Mouse (Mus musculus) hindbrain, embryonic 13.5 days (tissue): ENCODE results near the gene Cpn2. TPM values are rescaled to one million over a fixed set of nuclear protein-coding genes. Genes with fewer than 3 reads are reported as not detected.

Source experiments
- ATAC-seq: fragments of 200-750 bp; cut with Nextera tagmentation; 2 replicates; pipeline ENCODE4 v1.8.0; 2017; ENCODE audit warnings: moderate TSS enrichment; ENCODE audit not compliant: low FRiP score
- H3K27ac ChIP-seq: fragments of 300-500 bp; sonication (generic); 2 replicates; pipeline ENCODE4 v1.5.1; 2015; ENCODE audit warnings: inconsistent platforms, mild to moderate bottlenecking, moderate library complexity
- H3K27me3 ChIP-seq: fragments of 300-500 bp; sonication (generic); 2 replicates; pipeline ENCODE4 v1.6.1; 2015; ENCODE audit warnings: mild to moderate bottlenecking, inconsistent platforms
- H3K36me3 ChIP-seq: fragments of 300-500 bp; sonication (generic); 2 replicates; pipeline ENCODE4 v1.6.1; 2015; ENCODE audit warnings: mild to moderate bottlenecking, inconsistent platforms
- H3K4me1 ChIP-seq: fragments of 300-500 bp; sonication (generic); replicated peaks from 2 replicates; pipeline ENCODE4 v1.6.1; 2015; ENCODE audit warnings: inconsistent platforms
- H3K4me2 ChIP-seq: fragments of 300-500 bp; sonication (generic); 2 replicates; pipeline ENCODE4 v1.6.1; 2015; ENCODE audit warnings: inconsistent platforms, mild to moderate bottlenecking, moderate library complexity
- H3K4me3 ChIP-seq: fragments of 300-500 bp; sonication (generic); 2 replicates; pipeline ENCODE4 v1.5.1; 2015; ENCODE audit warnings: mild to moderate bottlenecking, inconsistent platforms
- H3K9ac ChIP-seq: fragments of 300-500 bp; sonication (generic); 2 replicates; pipeline ENCODE4 v1.6.1; 2015; ENCODE audit warnings: mild to moderate bottlenecking, inconsistent platforms
- H3K9me3 ChIP-seq: fragments of 300-500 bp; sonication (generic); 2 replicates; pipeline ENCODE4 v1.6.1; 2016; ENCODE audit warnings: inconsistent platforms
- WGBS: fragments of 180-500 bp; shearing (Covaris S2); methylation state at CpG from one replicate; pipeline ENCODE4 v1.1.7; 2015; 5-methylcytosine and 5-hydroxymethylcytosine counted together
- polyA plus RNA-seq: library from polyadenylated mRNA; unstranded; fragments of >200 nt; fragmentation: Nextera tagmentation; extraction: Ambion mirVana; gene quantifications from 2 replicates; pipeline ENCODE4 v1.2.1, GENCODE M21; 2015

Gene Cpn2
- polyA plus RNA-seq, 1 experiment from 2014 or later: not detected

- no peak overlapping the region for H3K9ac ChIP-seq
- ATAC-seq: no peak
- 76% methylated on average over 10 of the region's 10 CpGs for WGBS
Observed at GRCm38 (mm10) chr16:30299711-30300277, 32.5 kb upstream of the Cpn2 start.

GRCm38 (mm10) chr16:30297450-30297849 is 30.2 kb upstream of the Cpn2 start:
- Histone ChIP-seq H3K9ac (no peak overlapping the region), H3K27ac (no peak overlapping the region), H3K4me2 (no peak overlapping the region), H3K36me3 (no peaks in the 10 kb centered on the region), H3K4me1 (no peaks in the 10 kb centered on the region), H3K9me3 (no peaks in the 10 kb centered on the region), H3K4me3 (no peak overlapping the region), H3K27me3 (peaks cover 10% of the 10 kb centered on the region; the same call in 1 of the 2 replicates)
- ATAC-seq: no peak
- 93% methylated on average over 7 of the region's 7 CpGs for WGBS

More at GRCm38 (mm10) chr16:30299711-30300277, 32.5 kb upstream of the Cpn2 start:
- Histone ChIP-seq H3K4me2 (no peak overlapping the region), H3K9me3 (no peaks in the 10 kb centered on the region), H3K27me3 (peaks cover 29% of the 10 kb centered on the region), H3K4me1 (no peaks in the 10 kb centered on the region), H3K4me3 (no peak overlapping the region), H3K27ac (no peak overlapping the region), H3K36me3 (no peaks in the 10 kb centered on the region)

GRCm38 (mm10) chr16:30296601-30297275 is 29.4 kb upstream of the Cpn2 start:
- H3K36me3 ChIP-seq: no peaks in the 10 kb centered on the region
- ATAC-seq: no peak
- H3K4me2 ChIP-seq: no peak overlapping the region
- peaks cover 10% of the 10 kb centered on the region; the same call in 1 of the 2 replicates for H3K27me3 ChIP-seq
- H3K4me1 ChIP-seq: no peaks in the 10 kb centered on the region
- WGBS: 90% methylated on average over 11 of the region's 11 CpGs
- H3K27ac ChIP-seq: no peak overlapping the region
- H3K9ac ChIP-seq: no peak overlapping the region
- no peak overlapping the region for H3K4me3 ChIP-seq
- H3K9me3 ChIP-seq: no peaks in the 10 kb centered on the region

- H3K9me3 ChIP-seq: no peaks in the 10 kb centered on the region
- no peak overlapping the region for H3K4me2 ChIP-seq
- 0 out of 2 replicates have a peak, but pooled peaks cover 7% of the 10 kb centered on the region for H3K27me3 ChIP-seq
- H3K9ac ChIP-seq: no peak overlapping the region
- no peak for ATAC-seq
- H3K36me3 ChIP-seq: no peaks in the 10 kb centered on the region
- WGBS: 97% methylated on average over 7 of the region's 7 CpGs
- no peak overlapping the region for H3K27ac ChIP-seq
- peaks cover 6% of the 10 kb centered on the region; the same call in 1 of the 2 replicates for H3K4me1 ChIP-seq
- no peak overlapping the region for H3K4me3 ChIP-seq
Observed at GRCm38 (mm10) chr16:30295106-30295505, 27.8 kb upstream of the Cpn2 start.

- no peak for ATAC-seq
- 60% methylated on average over 6 of the region's 6 CpGs for WGBS
Observed at GRCm38 (mm10) chr16:30290436-30290835, 23.1 kb upstream of the Cpn2 start.

DNA sequence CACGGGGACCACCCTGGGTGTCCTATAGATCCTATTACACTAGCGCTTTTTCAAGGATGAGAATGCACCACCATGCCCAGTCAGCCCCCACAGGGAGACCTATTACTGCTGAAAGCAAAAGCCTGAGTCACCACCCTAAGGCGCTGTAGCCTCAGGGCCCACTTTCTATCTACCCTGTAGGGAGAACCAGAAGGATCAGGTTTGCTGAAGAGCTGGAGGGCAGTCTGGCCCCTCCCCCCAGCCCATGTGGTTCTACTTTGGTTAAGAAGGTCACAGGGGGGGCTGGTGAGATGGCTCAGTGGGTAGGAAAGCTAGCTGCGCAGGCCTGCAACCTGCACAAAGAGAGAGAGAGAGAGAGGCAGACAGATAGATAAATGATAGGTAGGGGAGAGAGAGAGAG is 18.4 kb upstream of the Cpn2 start:
- H3K36me3 ChIP-seq: no peaks in the 10 kb centered on the region
- no peak overlapping the region for H3K4me2 ChIP-seq
- peaks cover 22% of the 10 kb centered on the region for H3K4me1 ChIP-seq
- no peak for ATAC-seq
- peaks cover 70% of the 10 kb centered on the region for H3K27me3 ChIP-seq
- 60% methylated on average over 4 of the region's 4 CpGs for WGBS
- no peak overlapping the region for H3K4me3 ChIP-seq
- H3K9me3 ChIP-seq: no peaks in the 10 kb centered on the region
- H3K9ac ChIP-seq: no peak overlapping the region
- H3K27ac ChIP-seq: no peak overlapping the region

More at GRCm38 (mm10) chr16:30290436-30290835, 23.1 kb upstream of the Cpn2 start:
- Histone ChIP-seq H3K27ac (no peak overlapping the region), H3K27me3 (peaks cover 26% of the 10 kb centered on the region), H3K36me3 (no peaks in the 10 kb centered on the region), H3K4me1 (peaks cover 8% of the 10 kb centered on the region; the same call in 1 of the 2 replicates), H3K9me3 (no peaks in the 10 kb centered on the region), H3K4me3 (no peak overlapping the region), H3K4me2 (no peak overlapping the region), H3K9ac (no peak overlapping the region)

GRCm38 (mm10) chr16:30283743-30284337 is 16.5 kb upstream of the Cpn2 start:
- Histone ChIP-seq H3K9ac (no peak overlapping the region), H3K9me3 (no peaks in the 10 kb centered on the region), H3K4me1 (peaks cover 15% of the 10 kb centered on the region), H3K27ac (no peak overlapping the region), H3K4me2 (peak overlapping the region; percentile 51), H3K27me3 (peaks cover 78% of the 10 kb centered on the region), H3K4me3 (peak overlapping the region; percentile 21), H3K36me3 (no peaks in the 10 kb centered on the region)
- WGBS: 1% methylated on average over 15 of the region's 15 CpGs
- peak; percentile 61 for ATAC-seq

GRCm38 (mm10) chr16:30282844-30283495 is 15.7 kb upstream of the Cpn2 start, which contains the start of gene Lrrc15:
Gene Lrrc15, minus strand, starts transcription at chr16:30283256.
- H3K9me3 ChIP-seq: no peaks in the 10 kb centered on the region
- ATAC-seq: 0 out of 2 replicates have a peak, but pooled peaks have one; percentile 22
- H3K9ac ChIP-seq: 0 out of 2 replicates have a peak within 1 kb of the TSS, but pooled peaks have one; percentile 55

GRCm38 (mm10) chr16:30280676-30281297 is 13.5 kb upstream of the Cpn2 start:
- WGBS: 20% methylated on average over 4 of the region's 4 CpGs
- H3K36me3 ChIP-seq: no peaks in the 10 kb centered on the region
- H3K4me1 ChIP-seq: peaks cover 21% of the 10 kb centered on the region
- no peak for ATAC-seq
- no peak overlapping the region for H3K4me2 ChIP-seq
- H3K27ac ChIP-seq: no peak overlapping the region
- peaks cover 62% of the 10 kb centered on the region for H3K27me3 ChIP-seq
- no peaks in the 10 kb centered on the region for H3K9me3 ChIP-seq
- no peak overlapping the region for H3K4me3 ChIP-seq
- H3K9ac ChIP-seq: no peak overlapping the region

More at GRCm38 (mm10) chr16:30282844-30283495, 15.7 kb upstream of the Cpn2 start, which contains the start of gene Lrrc15:
- Histone ChIP-seq H3K27me3 (peaks cover 69% of the 10 kb centered on the region), H3K27ac (no peak within 1 kb of the TSS), H3K4me2 (peak within 1 kb of the TSS; percentile 51), H3K4me1 (peaks cover 20% of the 10 kb centered on the region), H3K36me3 (no peaks in the 10 kb centered on the region), H3K4me3 (peak within 1 kb of the TSS; percentile 27)
- 7% methylated on average over 34 of the region's 34 CpGs for WGBS

- no peak overlapping the region for H3K9ac ChIP-seq
- H3K36me3 ChIP-seq: no peaks in the 10 kb centered on the region
- peaks cover 12% of the 10 kb centered on the region for H3K4me1 ChIP-seq
- 77% methylated on average over 11 of the region's 11 CpGs for WGBS
- H3K4me3 ChIP-seq: no peak overlapping the region
- no peak overlapping the region for H3K4me2 ChIP-seq
- H3K27ac ChIP-seq: no peak overlapping the region
- ATAC-seq: no peak
- no peaks in the 10 kb centered on the region for H3K9me3 ChIP-seq
- H3K27me3 ChIP-seq: peaks cover 50% of the 10 kb centered on the region
Observed at GRCm38 (mm10) chr16:30278406-30278805, 11.1 kb upstream of the Cpn2 start.

DNA sequence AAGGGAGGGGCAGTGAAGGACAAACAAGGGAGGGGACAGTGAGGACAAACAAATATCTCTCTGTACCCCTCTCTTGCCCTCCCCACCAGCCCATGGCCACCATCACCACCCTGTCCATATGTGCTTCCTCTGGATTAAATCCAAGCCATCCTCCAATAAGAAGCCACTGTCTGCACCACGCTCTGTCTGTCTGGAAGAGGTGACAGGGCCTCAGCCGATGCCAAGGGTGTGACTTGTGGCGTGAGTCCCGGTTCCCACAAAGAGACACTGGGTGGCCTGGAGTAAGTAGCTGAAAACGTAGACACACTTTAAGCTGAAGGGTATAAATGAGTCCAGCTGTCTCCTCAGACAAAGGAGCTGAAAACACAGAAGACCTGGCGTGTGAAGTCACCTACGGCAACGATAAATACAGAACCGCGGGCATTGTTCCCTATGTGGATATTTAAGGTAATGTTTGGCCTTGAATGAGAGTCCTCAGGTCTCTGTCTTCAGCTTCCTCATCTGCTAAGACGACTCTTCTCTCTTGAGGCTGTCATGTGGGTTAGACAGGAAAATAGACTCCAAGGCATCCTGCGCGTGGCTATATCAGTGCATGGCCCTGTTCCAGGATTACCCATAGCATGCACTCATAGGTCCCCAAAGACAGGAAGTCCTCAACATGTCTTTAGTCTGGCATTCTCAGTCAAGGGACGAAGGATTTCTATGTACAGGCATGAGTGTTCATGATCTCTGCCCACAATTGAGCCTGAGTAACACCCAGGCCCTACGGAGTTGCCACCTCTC is 8.4 kb upstream of the Cpn2 start:
- Histone ChIP-seq H3K9me3 (no peaks in the 10 kb centered on the region), H3K27me3 (peaks cover 26% of the 10 kb centered on the region), H3K4me1 (peaks cover 13% of the 10 kb centered on the region), H3K27ac (no peak overlapping the region), H3K9ac (no peak overlapping the region), H3K4me2 (no peak overlapping the region), H3K36me3 (no peaks in the 10 kb centered on the region), H3K4me3 (no peak overlapping the region)
- 74% methylated on average over 15 of the region's 15 CpGs for WGBS
- ATAC-seq: no peak
